Mouse (Mus musculus): ENCODE data around the gene Tex14. TPM values are rescaled to one million over a fixed set of nuclear protein-coding genes. Genes with fewer than 3 reads are reported as not detected.
A peak's percentile ranks its signal among the peaks of the same experiment; 100 is the strongest.
"Not testable (repeated sequence)": the region's sequence is repeated elsewhere in the genome, so short reads cannot be mapped to it uniquely, and the experiment has no call there.

Tex14 gene
- polyA plus RNA-seq, 1 experiment from 2014 or later = not detected

GRCm38 (mm10) chr11:87385676-87386075, 19.2 kb upstream of the Tex14 start:
- DNase-seq (ENCODE audit: low spot score) = no peak
- Histone ChIP-seq H3K4me3 (ENCODE audit: low read depth, low read length) (no peak overlapping the region), H3K9ac (ENCODE audit: low read depth, low read length) (no peak overlapping the region), H3K27ac (ENCODE audit: low read depth, low read length) (no peak overlapping the region), H3K9me3 (ENCODE audit: control insufficient read depth, low read length) (no peaks in the 10 kb centered on the region), H3K4me2 (replicated peaks; ENCODE audit: low read depth, low read length) (no peak overlapping the region), H3K27me3 (ENCODE audit: control insufficient read depth, insufficient read depth, low read length) (no peaks in the 10 kb centered on the region), H3K4me1 (replicated peaks; ENCODE audit: control insufficient read depth, insufficient read depth, low read length) (no peaks in the 10 kb centered on the region), H3K36me3 (ENCODE audit: control insufficient read depth, insufficient read depth, low read length) (no peaks in the 10 kb centered on the region)
- no peak for ATAC-seq (ENCODE audit: low FRiP score)
- WGBS = 97% methylated on average over 1 of the region's 1 CpGs

- Histone ChIP-seq H3K36me3 (ENCODE audit: control insufficient read depth, insufficient read depth, low read length) (no peaks in the 10 kb centered on the region), H3K9ac (ENCODE audit: low read depth, low read length) (no peak overlapping the region), H3K27me3 (ENCODE audit: control insufficient read depth, insufficient read depth, low read length) (no peaks in the 10 kb centered on the region), H3K9me3 (ENCODE audit: control insufficient read depth, low read length) (no peaks in the 10 kb centered on the region), H3K4me2 (replicated peaks; ENCODE audit: low read depth, low read length) (no peak overlapping the region), H3K27ac (ENCODE audit: low read depth, low read length) (no peak overlapping the region), H3K4me1 (replicated peaks; ENCODE audit: control insufficient read depth, insufficient read depth, low read length) (no peaks in the 10 kb centered on the region), H3K4me3 (ENCODE audit: low read depth, low read length) (no peak overlapping the region)
- WGBS = 64% methylated on average over 1 of the region's 1 CpGs
- no peak for ATAC-seq (ENCODE audit: low FRiP score)
- DNase-seq (ENCODE audit: low spot score) = peak; percentile 56
These were observed 11.0 kb upstream of the Tex14 start for GRCm38 (mm10) chr11:87393855-87394254.

DNA sequence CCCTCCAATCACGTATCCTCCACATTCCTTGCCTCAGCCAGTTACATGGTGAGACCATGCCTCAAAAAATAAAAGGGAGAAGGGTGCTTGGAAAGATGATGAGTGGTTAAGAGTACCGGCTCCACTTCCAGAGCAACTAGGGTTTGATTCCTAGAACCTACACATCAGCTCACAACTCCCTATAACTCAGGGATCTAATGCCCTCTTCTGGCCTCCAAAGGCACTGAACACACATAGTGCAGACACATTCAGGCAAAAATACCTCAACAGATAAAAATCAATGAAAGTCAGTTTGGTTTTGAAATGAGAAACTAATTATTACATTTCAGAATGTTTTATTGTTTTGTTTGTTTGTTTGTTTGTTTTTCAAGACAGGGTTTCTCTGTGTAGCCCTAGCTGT, 6.5 kb upstream of the Tex14 start:
- 90% methylated on average over 2 of the region's 2 CpGs for WGBS
- no peak for DNase-seq (ENCODE audit: low spot score)

GRCm38 (mm10) chr11:87404111-87404853, 583 bp upstream of the Tex14 start:
- peak; percentile 91 for ATAC-seq (ENCODE audit: low FRiP score)

More for the DNA sequence above, 6.5 kb upstream of the Tex14 start:
- H3K4me1 ChIP-seq (replicated peaks; ENCODE audit: control insufficient read depth, insufficient read depth, low read length) = no peaks in the 10 kb centered on the region
- H3K36me3 ChIP-seq (ENCODE audit: control insufficient read depth, insufficient read depth, low read length) = no peaks in the 10 kb centered on the region
- no peak overlapping the region for H3K4me3 ChIP-seq (ENCODE audit: low read depth, low read length)
- no peak for ATAC-seq (ENCODE audit: low FRiP score)
- no peak overlapping the region for H3K9ac ChIP-seq (ENCODE audit: low read depth, low read length)
- no peaks in the 10 kb centered on the region for H3K27me3 ChIP-seq (ENCODE audit: control insufficient read depth, insufficient read depth, low read length)
- no peaks in the 10 kb centered on the region for H3K9me3 ChIP-seq (ENCODE audit: control insufficient read depth, low read length)
- no peak overlapping the region for H3K4me2 ChIP-seq (replicated peaks; ENCODE audit: low read depth, low read length)
- no peak overlapping the region for H3K27ac ChIP-seq (ENCODE audit: low read depth, low read length)

GRCm38 (mm10) chr11:87413412-87413811, 8.5 kb downstream of the Tex14 start:
- H3K4me1 ChIP-seq (replicated peaks; ENCODE audit: control insufficient read depth, insufficient read depth, low read length); H3K4me2 ChIP-seq (replicated peaks; ENCODE audit: low read depth, low read length); H3K4me3 ChIP-seq (ENCODE audit: low read depth, low read length); ATAC-seq (ENCODE audit: low FRiP score); H3K36me3 ChIP-seq (ENCODE audit: control insufficient read depth, insufficient read depth, low read length); H3K9me3 ChIP-seq (ENCODE audit: control insufficient read depth, low read length); DNase-seq (ENCODE audit: low spot score); H3K27ac ChIP-seq (ENCODE audit: low read depth, low read length); H3K9ac ChIP-seq (ENCODE audit: low read depth, low read length); H3K27me3 ChIP-seq (ENCODE audit: control insufficient read depth, insufficient read depth, low read length): not testable (repeated sequence)
- WGBS = 66% methylated on average over 3 of the region's 3 CpGs

More at GRCm38 (mm10) chr11:87404111-87404853, 583 bp upstream of the Tex14 start:
- no peaks in the 10 kb centered on the region for H3K36me3 ChIP-seq (ENCODE audit: control insufficient read depth, insufficient read depth, low read length)
- H3K27ac ChIP-seq (ENCODE audit: low read depth, low read length) = peak overlapping the region; percentile 88
- peak; percentile 99 for DNase-seq (ENCODE audit: low spot score)
- H3K27me3 ChIP-seq (ENCODE audit: control insufficient read depth, insufficient read depth, low read length) = no peaks in the 10 kb centered on the region
- H3K9ac ChIP-seq (ENCODE audit: low read depth, low read length) = peak overlapping the region; percentile 80
- peak overlapping the region; percentile 53 for H3K4me2 ChIP-seq (replicated peaks; ENCODE audit: low read depth, low read length)
- H3K9me3 ChIP-seq (ENCODE audit: control insufficient read depth, low read length) = no peaks in the 10 kb centered on the region
- peak overlapping the region; percentile 59 for H3K4me3 ChIP-seq (ENCODE audit: low read depth, low read length)
- H3K4me1 ChIP-seq (replicated peaks; ENCODE audit: control insufficient read depth, insufficient read depth, low read length) = 0 out of 2 replicates have a peak, but pooled peaks cover 3% of the 10 kb centered on the region
- 2% methylated on average over 58 of the region's 58 CpGs for WGBS

GRCm38 (mm10) chr11:87416120-87416519, 11.3 kb downstream of the Tex14 start:
- Histone ChIP-seq H3K27ac (ENCODE audit: low read depth, low read length) (no peak overlapping the region), H3K4me2 (replicated peaks; ENCODE audit: low read depth, low read length) (no peak overlapping the region), H3K36me3 (ENCODE audit: control insufficient read depth, insufficient read depth, low read length) (no peaks in the 10 kb centered on the region), H3K4me3 (ENCODE audit: low read depth, low read length) (no peak overlapping the region), H3K4me1 (replicated peaks; ENCODE audit: control insufficient read depth, insufficient read depth, low read length) (no peaks in the 10 kb centered on the region), H3K27me3 (ENCODE audit: control insufficient read depth, insufficient read depth, low read length) (no peaks in the 10 kb centered on the region), H3K9ac (ENCODE audit: low read depth, low read length) (no peak overlapping the region), H3K9me3 (ENCODE audit: control insufficient read depth, low read length) (no peaks in the 10 kb centered on the region)
- DNase-seq (ENCODE audit: low spot score) (no peak), ATAC-seq (ENCODE audit: low FRiP score) (no peak)
- WGBS = 53% methylated on average over 5 of the region's 5 CpGs

GRCm38 (mm10) chr11:87420861-87421260, 16.0 kb downstream of the Tex14 start:
- H3K9me3 ChIP-seq (ENCODE audit: control insufficient read depth, low read length) = no peaks in the 10 kb centered on the region
- no peak overlapping the region for H3K27ac ChIP-seq (ENCODE audit: low read depth, low read length)
- no peak for DNase-seq (ENCODE audit: low spot score)
- no peak overlapping the region for H3K4me2 ChIP-seq (replicated peaks; ENCODE audit: low read depth, low read length)
- H3K4me1 ChIP-seq (replicated peaks; ENCODE audit: control insufficient read depth, insufficient read depth, low read length) = no peaks in the 10 kb centered on the region; the same call in 1 of the 2 replicates
- no peak overlapping the region for H3K9ac ChIP-seq (ENCODE audit: low read depth, low read length)
- no peaks in the 10 kb centered on the region for H3K36me3 ChIP-seq (ENCODE audit: control insufficient read depth, insufficient read depth, low read length)
- H3K4me3 ChIP-seq (ENCODE audit: low read depth, low read length) = no peak overlapping the region
- H3K27me3 ChIP-seq (ENCODE audit: control insufficient read depth, insufficient read depth, low read length) = no peaks in the 10 kb centered on the region
- no peak for ATAC-seq (ENCODE audit: low FRiP score)

DNA sequence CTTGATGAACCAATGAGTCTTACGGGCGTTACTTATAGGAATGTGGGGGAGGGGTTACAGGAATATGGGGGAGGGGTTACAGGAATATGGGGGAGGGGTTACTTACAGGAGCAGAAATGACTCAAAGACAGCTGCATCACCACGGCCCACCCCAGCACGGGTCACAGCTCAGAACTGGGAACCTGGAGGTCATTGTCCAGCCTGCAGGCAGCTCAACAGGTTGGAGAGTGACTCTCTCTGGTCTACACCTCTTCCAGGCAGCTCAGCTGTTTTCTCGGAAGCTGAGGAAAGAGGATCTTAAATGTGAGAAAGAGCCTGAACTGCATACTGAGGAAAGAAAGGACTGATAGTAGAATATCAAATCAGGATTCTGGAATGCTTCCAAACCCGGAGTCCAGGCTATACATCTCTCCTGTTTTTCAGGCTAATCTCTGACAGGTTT, 16.9 kb downstream of the Tex14 start:
- Histone ChIP-seq H3K9ac (ENCODE audit: low read depth, low read length) (peak overlapping the region; percentile 56), H3K4me1 (replicated peaks; ENCODE audit: control insufficient read depth, insufficient read depth, low read length) (no peaks in the 10 kb centered on the region; the same call in 1 of the 2 replicates), H3K27me3 (ENCODE audit: control insufficient read depth, insufficient read depth, low read length) (no peaks in the 10 kb centered on the region), H3K27ac (ENCODE audit: low read depth, low read length) (peak overlapping the region; percentile 48; the same call in 1 of the 2 replicates), H3K4me2 (replicated peaks; ENCODE audit: low read depth, low read length) (peak overlapping the region; percentile 45), H3K36me3 (ENCODE audit: control insufficient read depth, insufficient read depth, low read length) (no peaks in the 10 kb centered on the region), H3K4me3 (ENCODE audit: low read depth, low read length) (peak overlapping the region; percentile 26), H3K9me3 (ENCODE audit: control insufficient read depth, low read length) (no peaks in the 10 kb centered on the region)
- no peak for ATAC-seq (ENCODE audit: low FRiP score)
- WGBS = 36% methylated on average over 6 of the region's 6 CpGs
- DNase-seq (ENCODE audit: low spot score) = peak; percentile 45

Measured in hindbrain, embryonic 11.5 days (tissue).